Mouse (Mus musculus) kidney, adult 2 months (tissue): ENCODE measurements around the gene Ctsd. TPM values are rescaled to one million over a fixed set of nuclear protein-coding genes. Genes with fewer than 3 reads are reported as not detected.
"Not testable (repeated sequence)": the region's sequence is repeated elsewhere in the genome, so short reads cannot be mapped to it uniquely, and the experiment has no call there.

ENCODE experiments used
- DNase-seq: peaks from one replicate; pipeline ENCODE4 v3.0.0; 2021
- H3K27ac ChIP-seq: fragments of 200-500 bp; 2 replicates; pipeline ENCODE4 v1.5.1; 2012; ENCODE audit warnings: low read depth, low read length, control low read depth, inconsistent platforms; ENCODE audit not compliant: insufficient read depth
- H3K27me3 ChIP-seq: fragments of 200-500 bp; replicated peaks from 2 replicates; pipeline ENCODE4 v1.6.1; 2012; ENCODE audit warnings: mild to moderate bottlenecking, moderate library complexity, low read length, inconsistent platforms; ENCODE audit not compliant: control insufficient read depth, insufficient read depth
- H3K36me3 ChIP-seq: fragments of 200-500 bp; 2 replicates; pipeline ENCODE4 v1.6.1; 2012; ENCODE audit warnings: mild to moderate bottlenecking, moderate library complexity, low read length, inconsistent platforms; ENCODE audit not compliant: control insufficient read depth, insufficient read depth
- H3K4me1 ChIP-seq: fragments of 200-500 bp; 2 replicates; pipeline ENCODE4 v1.6.1; 2011; ENCODE audit warnings: low read length; ENCODE audit not compliant: control insufficient read depth, insufficient read depth
- H3K4me3 ChIP-seq: fragments of 200-500 bp; 2 replicates; pipeline ENCODE4 v1.5.1; 2011; ENCODE audit warnings: mild to moderate bottlenecking, low read depth, low read length, control low read depth; ENCODE audit not compliant: insufficient read depth
- CTCF ChIP-seq: fragments of 200-500 bp; conservative IDR thresholded peaks from 2 replicates; pipeline ENCODE4 v1.5.1; 2011; ENCODE audit warnings: low read depth, mild to moderate bottlenecking, control low read depth, low read length, moderate library complexity, mixed read lengths; ENCODE audit not compliant: insufficient read depth, insufficient read length
- POLR2A ChIP-seq: fragments of 200-500 bp; IDR thresholded peaks from one replicate; pipeline ENCODE4 v1.6.1; 2011; ENCODE audit warnings: low read depth, low read length, control low read depth
- WGBS: fragments of 180-500 bp; shearing (Covaris S2); methylation state at CpG from one replicate; pipeline ENCODE4 v1.1.7; 2018; 5-methylcytosine and 5-hydroxymethylcytosine counted together
- polyA plus RNA-seq: library from polyadenylated mRNA; depleted of rRNA; stranded (reverse); fragments of >200 nt; gene quantifications from 2 replicates; pipeline ENCODE4 v1.2.3, GENCODE M21; 2012

Gene Ctsd
- polyA plus RNA-seq, 1 experiment, result 830 TPM

GRCm38 (mm10) chr7:142415314-142415713 is 27.5 kb upstream of the Ctsd start:
- Histone ChIP-seq H3K36me3 (no peaks in the 10 kb centered on the region), H3K27me3 (no peaks in the 10 kb centered on the region), H3K4me3 (no peak overlapping the region), H3K4me1 (no peaks in the 10 kb centered on the region), H3K27ac (no peak overlapping the region)
- TF ChIP-seq CTCF, result no peak
- TF ChIP-seq POLR2A, result no peak
- 41% methylated on average over 4 of the region's 4 CpGs for WGBS
- peak; percentile 58 for DNase-seq

GRCm38 (mm10) chr7:142413285-142413684 is 25.4 kb upstream of the Ctsd start:
- no peaks in the 10 kb centered on the region for H3K4me1 ChIP-seq
- no peaks in the 10 kb centered on the region for H3K27me3 ChIP-seq
- H3K27ac ChIP-seq, result no peak overlapping the region
- 93% methylated on average over 6 of the region's 6 CpGs for WGBS
- TF ChIP-seq POLR2A, result no peak
- no peak for TF ChIP-seq CTCF
- no peak overlapping the region for H3K4me3 ChIP-seq
- H3K36me3 ChIP-seq, result no peaks in the 10 kb centered on the region
- DNase-seq, result no peak

- Histone ChIP-seq H3K4me3 (no peak overlapping the region), H3K27me3 (no peaks in the 10 kb centered on the region), H3K4me1 (no peaks in the 10 kb centered on the region), H3K27ac (no peak overlapping the region), H3K36me3 (no peaks in the 10 kb centered on the region)
- TF ChIP-seq POLR2A (no peak), CTCF (no peak)
- no peak for DNase-seq
- 83% methylated on average over 3 of the region's 3 CpGs for WGBS
These were observed 21.8 kb upstream of the Ctsd start for GRCm38 (mm10) chr7:142409603-142410002.

- Histone ChIP-seq H3K4me1 (no peaks in the 10 kb centered on the region), H3K4me3 (no peak overlapping the region), H3K27ac (no peak overlapping the region), H3K36me3 (no peaks in the 10 kb centered on the region), H3K27me3 (no peaks in the 10 kb centered on the region)
- 90% methylated on average over 8 of the region's 8 CpGs for WGBS
- TF ChIP-seq CTCF (no peak), POLR2A (no peak)
- DNase-seq, result no peak
These were observed 20.8 kb upstream of the Ctsd start for GRCm38 (mm10) chr7:142408686-142409085.

GRCm38 (mm10) chr7:142407935-142408334 is 20.1 kb upstream of the Ctsd start:
- TF ChIP-seq POLR2A, result no peak
- no peak for TF ChIP-seq CTCF
- Histone ChIP-seq H3K4me1 (no peaks in the 10 kb centered on the region), H3K27me3 (no peaks in the 10 kb centered on the region), H3K36me3 (no peaks in the 10 kb centered on the region), H3K27ac (no peak overlapping the region), H3K4me3 (no peak overlapping the region)
- 67% methylated on average over 4 of the region's 4 CpGs for WGBS
- no peak for DNase-seq

- not testable (repeated sequence) for H3K4me3 ChIP-seq, H3K4me1 ChIP-seq, DNase-seq, H3K27ac ChIP-seq, H3K36me3 ChIP-seq, H3K27me3 ChIP-seq
- 95% methylated on average over 5 of the region's 5 CpGs for WGBS
These were observed 17.3 kb upstream of the Ctsd start for GRCm38 (mm10) chr7:142405134-142405533.

- Histone ChIP-seq H3K4me1 (no peaks in the 10 kb centered on the region), H3K36me3 (no peaks in the 10 kb centered on the region), H3K4me3 (no peak overlapping the region), H3K27ac (no peak overlapping the region), H3K27me3 (no peaks in the 10 kb centered on the region)
- no peak for DNase-seq
- WGBS, result 62% methylated on average over 4 of the region's 4 CpGs
- no peak for TF ChIP-seq POLR2A
- no peak for TF ChIP-seq CTCF
These were observed 15.8 kb upstream of the Ctsd start for GRCm38 (mm10) chr7:142403591-142403990.

GRCm38 (mm10) chr7:142400750-142401142 is 12.9 kb upstream of the Ctsd start:
- TF ChIP-seq POLR2A (no peak), CTCF (no peak)
- no peak overlapping the region for H3K27ac ChIP-seq
- DNase-seq, result peak; percentile 28
- H3K27me3 ChIP-seq, result no peaks in the 10 kb centered on the region
- no peaks in the 10 kb centered on the region for H3K36me3 ChIP-seq
- WGBS, result 37% methylated on average over 7 of the region's 7 CpGs
- H3K4me3 ChIP-seq, result no peak overlapping the region
- no peaks in the 10 kb centered on the region for H3K4me1 ChIP-seq
